Mouse (Mus musculus) T-helper 17 cell (primary cell): ENCODE measurements around the gene Dapk3.

Experiments used
- in situ Hi-C, 2 experiments: fragments of 300-600 bp; cut with MboI, MseI; formaldehyde crosslinking; loops; 1 replicate in 1 of 2; 2 replicates in 1 of 2; pipeline ENCODE4 v1.15.1; 2025; ENCODE audit warnings: high pct_unique_total_duplicates in 2 of 2

Gene Dapk3

GRCm38 (mm10) chr10:81236471-81237268 lies 53.9 kb downstream of the Dapk3 start:
- in situ Hi-C loops: loop anchor here in 1 of 2 experiments (10.0 kb wide), 1 partner anchor 1538 kb away; no protein-coding TSS in a partner anchor

GRCm38 (mm10) chr10:81238618-81239017 lies 55.8 kb downstream of the Dapk3 start:
- in situ Hi-C loops: loop anchor here in 1 of 2 experiments (10.0 kb wide), 1 partner anchor 1536 kb away; no protein-coding TSS in a partner anchor

GRCm38 (mm10) chr10:81240876-81241275 lies 58.1 kb downstream of the Dapk3 start:
- in situ Hi-C loops: no loop called here

GRCm38 (mm10) chr10:81242021-81242420 lies 59.2 kb downstream of the Dapk3 start:
- in situ Hi-C loops: no loop called here
